Mouse (Mus musculus) olfactory bulb, adult 2 months (tissue): ENCODE results near the gene Rab42.

ENCODE experiments used
- CTCF ChIP-seq: fragments of 200-500 bp; IDR thresholded peaks from 2 replicates; pipeline ENCODE4 v1.5.1; 2012; ENCODE audit warnings: low read depth, mild to moderate bottlenecking, low read length, moderate library complexity; ENCODE audit not compliant: insufficient read depth
- POLR2A ChIP-seq: fragments of 200-500 bp; IDR thresholded peaks from 2 replicates; pipeline ENCODE4 v1.6.1; 2012; ENCODE audit warnings: mild to moderate bottlenecking, low read depth, low read length, moderate library complexity; ENCODE audit not compliant: insufficient read depth

DNA sequence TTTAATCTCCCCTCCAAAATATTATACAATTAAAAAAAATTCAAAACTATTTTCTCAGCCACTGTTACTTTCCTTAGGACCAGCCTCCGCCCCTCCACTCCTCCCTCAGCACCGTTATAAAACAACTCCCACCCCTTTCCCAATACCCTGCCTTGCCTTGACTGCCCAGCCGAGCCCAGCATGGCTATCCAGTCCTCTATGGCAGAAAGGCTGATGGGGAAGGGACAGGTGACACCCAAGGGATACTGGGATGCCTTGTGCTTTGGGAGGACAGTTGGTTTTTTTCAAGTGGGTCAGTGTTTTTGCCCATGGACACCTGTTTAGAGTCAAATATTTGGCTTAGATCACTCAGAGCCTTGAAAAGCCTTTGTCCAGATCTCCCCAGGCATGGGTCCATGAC, 28.8 kb upstream of the Rab42 start:
- TF ChIP-seq CTCF (no peak), POLR2A (no peak)
